ENCODE assay signal across 10 mouse cellular contexts in the genomic region with DNA sequence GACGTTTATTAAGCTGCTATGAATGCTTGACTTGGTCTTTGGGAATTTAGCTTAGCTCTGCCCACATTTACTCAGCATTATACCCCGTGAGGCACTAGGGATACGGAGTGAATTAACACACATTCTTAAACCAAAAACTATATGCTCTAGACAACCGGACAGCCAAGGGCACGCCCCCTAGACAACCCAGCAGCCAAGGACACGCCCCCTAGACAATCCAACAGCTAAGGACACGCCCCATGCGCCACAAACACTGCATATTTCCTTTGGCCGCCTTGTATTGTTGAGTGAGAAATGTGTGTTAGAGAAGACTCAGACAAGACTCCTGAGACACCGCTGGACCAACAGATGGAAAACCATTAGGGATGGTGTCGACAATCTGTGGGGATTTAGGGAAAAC. TPM values are rescaled to one million over a fixed set of nuclear protein-coding genes. Genes with fewer than 3 reads are reported as not detected.
DNase-seq lines count a peak whose midpoint lies in the region; ATAC-seq and TF ChIP-seq lines count a peak whose summit lies in the region.
"Had no signal": no experiment of that assay in that cellular context is flagged by ENCODE, and none has a peak within 500 bp of the region (broad histone marks: within the 10 kb centered on the region; RNA-seq: fewer than 3 reads in every experiment).

No protein-coding gene starts in this region.

- no peak overlapping the region for H3K9ac ChIP-seq in liver, postnatal 0 days (replicated peaks)
- H3K9ac ChIP-seq: heart, embryonic 13.5 days had no signal

- no peak for DNase-seq in layer of hippocampus, adult 2 months (ENCODE audit: low spot score in 2 of 2)
- DNase-seq in layer of hippocampus, adult 8-10 months (ENCODE audit: low spot score in 2 of 2): no peak
- peak; percentile 44 for DNase-seq in embryo, embryonic 10.5 days (ENCODE audit: low spot score)
- peak; percentile 37 for DNase-seq in liver, postnatal 0 days
- DNase-seq in thymus, adult 18-20 months: peak; percentile 58 to 78
- no peak for DNase-seq in Muller cell, postnatal 12 days (ENCODE audit: inconsistent ontology term)
- DNase-seq in adrenal gland, adult 8-10 months: no peak
- no peak for DNase-seq in right cerebral cortex, postnatal 10 days (ENCODE audit: low spot score in 2 of 2)
- DNase-seq: cerebellum, postnatal 14 days had no signal

- no peaks in the 10 kb centered on the region for H3K36me3 ChIP-seq in liver, postnatal 0 days (replicated peaks; ENCODE audit: insufficient read depth, low read length)
- H3K36me3 ChIP-seq: heart, embryonic 13.5 days had no signal

- no peaks in the 10 kb centered on the region for H3K9me3 ChIP-seq in liver, postnatal 0 days (ENCODE audit: low read length)
- H3K9me3 ChIP-seq: heart, embryonic 13.5 days had no signal

- TF ChIP-seq CTCF in layer of hippocampus, adult 2 months (conservative IDR thresholded peaks at IDR 0.05): no peak
- no peak for TF ChIP-seq CTCF in liver, postnatal 0 days (IDR thresholded peaks at IDR 0.05; ENCODE audit: low read depth)

- 0 out of 2 replicates have a peak overlapping the region, but pooled peaks have one; percentile 14 for H3K27ac ChIP-seq in layer of hippocampus, adult 2 months
- no peak overlapping the region for H3K27ac ChIP-seq in liver, postnatal 0 days (ENCODE audit: low read depth)
- H3K27ac ChIP-seq: heart, embryonic 13.5 days had no signal

- ATAC-seq in liver, postnatal 0 days: peak; percentile 53; the same call in 1 of the 2 replicates

- H3K27me3 ChIP-seq in liver, postnatal 0 days (ENCODE audit: insufficient read depth, low read length): no peaks in the 10 kb centered on the region
- H3K27me3 ChIP-seq: heart, embryonic 13.5 days had no signal

- H3K4me3 ChIP-seq in layer of hippocampus, adult 2 months: no peak overlapping the region
- no peak overlapping the region for H3K4me3 ChIP-seq in liver, postnatal 0 days (ENCODE audit: low read depth, low read length)
- H3K4me3 ChIP-seq: heart, embryonic 13.5 days had no signal

- WGBS in liver, postnatal 0 days (ENCODE audit: insufficient replicate concordance): 48% methylated on average over 11 of the region's 11 CpGs

- H3K4me1 ChIP-seq in liver, postnatal 0 days (ENCODE audit: insufficient read depth): no peaks in the 10 kb centered on the region
- H3K4me1 ChIP-seq: heart, embryonic 13.5 days had no signal

- no peak overlapping the region for H3K4me2 ChIP-seq in liver, postnatal 0 days (ENCODE audit: low read depth, low read length)
- H3K4me2 ChIP-seq: heart, embryonic 13.5 days had no signal

- no peak for TF ChIP-seq EP300 in liver, postnatal 0 days (IDR thresholded peaks at IDR 0.05; ENCODE audit: low read depth)

RNA-seq across cellular contexts. Expression of a gene that starts 39.1 kb away (rescaled TPM):
- total RNA-seq in layer of hippocampus, adult 2 months (2021): 100 to 1,000 TPM; 125 to 133 TPM
- total RNA-seq in layer of hippocampus, adult 8-10 months (2022): 100 to 1,000 TPM; 106 to 130 (median 121) TPM
- 0.02 TPM in 1 of 2 replicates, not detected in the other for polyA plus RNA-seq in liver, postnatal 0 days (2015; fragmentation: Nextera tagmentation; extraction: Ambion mirVana)
- 1 to 10 TPM in 1 of 4 experiments, under 1 TPM in 3; 0.49 to 1.2 (median 0.82) TPM for total RNA-seq in adrenal gland, adult 8-10 months (2022)

Comparison
In these comparisons a context has a peak if more than half of its experiments do, and no peak if none do; other contexts are left out.
1. DNase-seq: peak in embryo, embryonic 10.5 days (single experiment), liver, postnatal 0 days (single experiment) and thymus, adult 18-20 months (2 of 2); none in layer of hippocampus, adult 2 months (0 of 2), layer of hippocampus, adult 8-10 months (0 of 2), Muller cell, postnatal 12 days (single experiment), adrenal gland, adult 8-10 months (single experiment) and right cerebral cortex, postnatal 10 days (0 of 2).
2. RNA of a gene that starts 39.1 kb away (total RNA-seq): 125 to 133 TPM in layer of hippocampus, adult 2 months and 106 to 130 TPM in layer of hippocampus, adult 8-10 months; 0.49 to 1.2 TPM in adrenal gland, adult 8-10 months; every median in the first group is over 10 times any median in the second.